Mouse (Mus musculus): ENCODE measurements at regions not wholly inside any gene's neighbourhood (a gene's known extent, or its start where the extent isn't known, plus 50 kb on each side); places are given as distances from the start of the nearest gene placed in this dataset.

DNA sequence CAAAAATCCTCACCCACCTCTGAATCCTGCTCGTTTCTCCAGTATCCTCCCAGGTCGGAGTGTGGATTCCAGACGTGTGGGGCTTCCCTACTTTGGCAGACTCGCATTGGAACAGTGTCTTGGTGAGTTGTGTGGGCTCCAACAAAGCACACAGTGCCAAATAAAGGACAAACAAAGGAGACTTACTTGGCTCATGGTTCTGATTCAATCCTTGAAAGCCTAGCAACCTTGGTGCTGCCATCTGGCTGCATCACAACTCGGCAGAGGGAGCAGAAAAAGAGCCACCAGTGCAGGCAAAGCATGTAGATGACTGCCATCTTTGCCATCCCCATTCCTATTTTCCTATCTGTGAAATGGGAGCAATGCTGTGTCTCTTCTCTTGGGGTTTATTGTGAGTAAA lies 64.0 kb downstream of the Il9r start:
- DNase-seq (ENCODE audit: low spot score in 2 of 2): peak; percentile 48 to 52

DNA sequence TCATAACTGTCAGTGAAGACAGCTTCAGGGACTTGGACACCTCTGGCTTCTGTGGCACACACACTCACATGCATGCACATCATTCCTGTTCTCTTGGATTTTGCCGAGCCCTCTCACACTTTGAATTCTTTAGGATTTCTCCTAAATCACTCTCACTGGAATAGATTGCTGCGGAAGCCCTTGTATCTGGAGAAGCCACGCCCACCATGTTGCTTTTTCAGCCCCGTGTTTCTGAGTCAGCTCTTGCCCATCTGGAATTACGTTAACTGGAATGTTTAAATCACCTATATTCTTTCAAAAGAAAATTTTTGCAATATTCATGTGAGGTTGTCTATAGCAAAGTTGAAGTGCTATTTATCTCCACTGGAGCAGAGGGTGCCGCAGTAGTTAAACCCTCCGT lies 66.1 kb downstream of the Il9r start:
- no peak for DNase-seq (ENCODE audit: low spot score in 2 of 2)

GRCm38 (mm10) chr11:32132008-32132615 lies 68.0 kb downstream of the Il9r start:
- DNase-seq (ENCODE audit: low spot score in 2 of 2): no peak

GRCm38 (mm10) chr11:32128551-32128950 lies 71.5 kb downstream of the Il9r start:
- no peak for DNase-seq (ENCODE audit: low spot score in 2 of 2)

GRCm38 (mm10) chr11:32128018-32128417 lies 72.1 kb downstream of the Il9r start:
- DNase-seq (ENCODE audit: low spot score in 2 of 2): no peak

DNA sequence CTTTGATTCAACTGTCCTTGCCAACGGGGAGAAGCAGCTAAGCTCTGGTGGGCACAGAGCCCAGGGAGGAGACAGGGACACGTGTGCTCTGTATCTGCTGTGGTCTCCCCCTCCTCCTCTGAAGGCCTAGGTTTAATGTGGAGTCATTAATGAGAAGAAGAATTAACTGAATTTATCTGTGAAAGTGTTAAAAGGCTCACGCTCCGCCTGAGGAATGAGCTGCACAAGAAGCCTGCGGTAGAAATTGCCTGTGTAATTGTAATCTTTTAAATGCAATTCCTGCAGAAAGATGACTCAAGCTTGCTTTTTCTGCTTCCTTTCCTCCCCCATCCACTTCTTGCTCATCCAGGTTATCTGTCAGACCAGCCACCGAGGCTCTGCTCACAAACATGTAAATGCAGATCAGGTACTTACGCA lies 72.7 kb downstream of the Il9r start:
- no peak for DNase-seq (ENCODE audit: low spot score in 2 of 2)

DNA sequence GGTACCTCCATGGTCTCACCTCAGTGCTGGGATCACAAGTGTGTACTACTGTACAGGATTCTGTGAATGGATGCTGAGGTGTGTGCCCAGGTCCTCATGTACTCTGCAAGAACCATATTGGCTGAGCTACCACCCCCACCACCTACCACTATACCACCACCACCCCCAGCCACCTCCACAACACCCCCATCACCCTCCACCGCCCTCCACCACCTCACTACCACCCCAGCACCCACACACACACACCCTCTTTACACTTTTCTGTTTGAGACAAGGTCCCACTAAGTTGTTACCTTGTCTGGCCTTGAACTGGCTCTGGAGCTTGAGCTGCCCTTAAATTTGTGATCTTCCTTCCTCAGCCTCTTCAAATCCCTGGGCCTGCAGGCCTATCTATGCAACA lies 73.3 kb downstream of the Il9r start:
- DNase-seq (ENCODE audit: low spot score in 2 of 2): no peak

DNA sequence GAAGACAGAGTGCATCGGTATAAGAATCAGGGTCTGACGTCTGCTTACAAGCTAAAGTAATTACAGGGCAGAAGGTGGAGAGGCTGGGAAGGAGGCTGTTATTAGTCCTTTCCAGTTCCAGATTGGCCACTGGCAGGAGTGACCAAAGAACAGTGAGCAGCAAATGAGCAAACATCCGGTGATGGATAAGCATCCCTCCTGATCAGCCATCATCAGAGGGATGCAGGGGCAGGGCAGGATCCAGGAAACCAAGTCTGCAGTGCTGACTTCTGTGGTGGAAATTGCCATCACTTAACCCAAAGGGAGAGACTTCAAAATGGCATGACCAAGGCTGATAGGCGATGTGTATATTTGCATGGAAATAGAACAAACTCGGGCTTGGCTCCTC lies 73.8 kb downstream of the Il9r start:
- no peak for DNase-seq (ENCODE audit: low spot score in 2 of 2)

- DNase-seq (ENCODE audit: low spot score in 2 of 2): no peak
These were observed 74.3 kb downstream of the Il9r start for GRCm38 (mm10) chr11:32125586-32126310.

DNA sequence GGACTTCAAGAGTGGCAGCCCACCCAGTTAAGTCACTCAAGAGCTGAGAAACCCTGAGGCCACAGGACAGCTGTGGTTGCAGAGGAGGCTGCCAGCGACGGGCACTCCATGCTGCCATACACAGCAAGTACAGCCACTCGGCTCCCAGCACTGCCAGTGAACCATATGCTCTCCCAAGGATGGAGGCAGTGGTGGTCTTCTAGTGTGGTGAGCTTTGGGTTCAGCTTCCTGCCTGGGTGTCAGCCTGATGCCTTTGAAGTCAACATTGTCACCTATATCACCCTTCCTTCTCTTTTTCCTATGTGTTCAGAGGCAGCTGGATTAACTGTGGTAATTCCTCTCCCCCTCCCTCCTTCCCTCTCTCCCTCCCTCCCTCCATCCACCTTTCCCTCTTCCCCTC lies 79.5 kb downstream of the Il9r start:
- no peak for DNase-seq (ENCODE audit: low spot score in 2 of 2)

- no peak for DNase-seq (ENCODE audit: low spot score in 2 of 2)
These were observed 81.0 kb downstream of the Il9r start for GRCm38 (mm10) chr11:32118844-32119629.

DNA sequence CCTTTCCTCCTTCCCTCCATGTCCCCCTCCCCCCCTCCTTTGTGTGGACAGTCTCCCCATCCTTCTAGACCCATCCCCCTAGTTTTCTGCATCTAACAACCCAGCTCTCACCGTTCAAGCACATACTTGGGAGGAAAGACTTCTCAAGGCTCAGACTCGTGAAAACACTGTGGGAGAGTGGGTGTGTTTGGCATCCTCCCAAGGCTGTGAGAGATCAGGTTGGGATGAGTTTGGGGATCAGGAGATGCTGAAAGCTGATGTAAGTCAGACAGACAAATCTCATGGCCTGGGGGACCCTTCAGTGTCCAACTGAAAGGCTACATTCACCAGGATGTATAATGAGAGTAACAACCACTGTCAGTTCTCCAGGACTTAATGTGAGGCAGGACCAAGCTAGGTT lies 82.1 kb downstream of the Il9r start:
- DNase-seq (ENCODE audit: low spot score in 2 of 2): no peak

DNA sequence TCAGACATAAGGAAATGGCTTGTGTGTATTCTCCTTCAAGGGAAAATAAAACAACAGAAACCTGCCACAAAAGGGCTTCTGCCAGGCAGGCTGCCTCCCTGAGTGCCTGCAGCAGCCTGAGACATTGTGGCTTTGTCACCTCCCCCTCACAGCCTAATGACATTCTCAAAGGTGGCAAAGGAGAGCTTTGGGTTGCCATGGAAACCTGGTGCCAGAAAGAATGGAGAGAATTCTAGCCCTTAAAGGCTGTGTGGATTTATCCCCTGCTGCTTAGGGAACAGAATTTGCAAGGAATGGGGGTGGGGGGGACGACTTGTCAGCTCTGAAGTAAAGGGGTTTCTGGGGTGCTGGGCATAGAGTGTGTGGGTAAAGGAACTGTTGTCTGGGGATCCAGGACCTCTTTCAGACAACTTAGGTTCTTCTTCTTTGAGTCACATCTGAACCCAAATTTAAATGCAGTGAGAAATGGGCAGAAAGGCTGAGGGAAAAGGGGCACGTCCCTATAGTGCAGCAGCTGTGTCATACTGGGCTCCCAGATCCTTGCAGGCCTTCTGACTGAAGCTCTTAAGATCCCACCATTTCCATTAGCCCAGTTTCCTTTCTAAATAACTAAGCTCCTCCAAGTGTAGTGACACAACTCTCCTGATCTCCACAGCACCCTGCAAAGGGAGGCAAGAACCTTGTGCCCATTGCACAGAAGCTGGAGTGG lies 86.8 kb downstream of the Il9r start:
- peak; percentile 42 to 62 for DNase-seq (ENCODE audit: low spot score in 2 of 2)

DNA sequence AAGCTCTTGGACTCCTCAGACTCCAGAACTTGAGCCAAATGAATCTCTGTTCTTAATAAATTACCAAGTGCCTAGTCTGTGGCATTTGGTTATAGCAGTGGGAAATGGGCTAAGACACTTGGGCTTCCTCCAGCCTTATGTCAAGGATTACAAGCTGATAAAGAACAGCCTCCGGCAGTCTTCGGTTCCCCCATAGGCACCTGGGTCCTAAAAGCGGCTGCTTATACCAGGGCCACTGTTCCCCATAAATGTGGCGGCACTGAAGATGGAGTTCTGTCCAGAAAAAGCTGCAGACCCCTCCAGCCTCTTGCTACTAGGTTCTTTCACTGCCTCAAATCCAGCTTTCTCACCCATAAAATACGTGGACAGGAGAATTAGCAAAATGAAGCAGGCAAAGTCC lies 87.6 kb downstream of the Il9r start:
- no peak for DNase-seq (ENCODE audit: low spot score in 2 of 2)

DNA sequence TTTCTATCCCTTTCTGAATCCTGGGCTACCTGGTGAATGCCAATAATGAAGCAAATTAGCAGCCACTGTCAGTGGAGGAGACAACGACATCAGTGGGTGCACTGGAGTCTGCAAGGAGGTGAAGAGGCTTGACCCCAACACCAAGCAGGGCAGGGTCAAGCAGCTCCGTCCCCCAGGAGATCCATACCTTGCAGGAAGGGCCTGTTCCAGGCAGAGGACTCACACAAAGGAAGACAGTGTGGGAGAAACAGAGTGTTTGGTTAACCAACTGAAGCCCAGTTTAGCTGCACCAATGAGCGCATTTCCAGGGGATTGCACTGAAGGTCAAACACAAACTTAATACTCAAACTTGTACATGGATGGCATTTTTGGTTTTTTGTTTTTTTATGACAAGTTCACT lies 88.2 kb downstream of the Il9r start:
- no peak for DNase-seq (ENCODE audit: low spot score in 2 of 2)

- no peak for DNase-seq (ENCODE audit: low spot score in 2 of 2)
These were observed 90.2 kb downstream of the Il9r start for GRCm38 (mm10) chr11:32109911-32110310.
